Mouse (Mus musculus): ENCODE data around the gene Stx8. TPM values are rescaled to one million over a fixed set of nuclear protein-coding genes. Genes with fewer than 3 reads are reported as not detected.
A peak's percentile ranks its signal among the peaks of the same experiment; 100 is the strongest.

The Stx8 gene
- total and polyA plus RNA-seq, 2 experiments from 2014 or later = 13.2 to 63.6 TPM

DNA sequence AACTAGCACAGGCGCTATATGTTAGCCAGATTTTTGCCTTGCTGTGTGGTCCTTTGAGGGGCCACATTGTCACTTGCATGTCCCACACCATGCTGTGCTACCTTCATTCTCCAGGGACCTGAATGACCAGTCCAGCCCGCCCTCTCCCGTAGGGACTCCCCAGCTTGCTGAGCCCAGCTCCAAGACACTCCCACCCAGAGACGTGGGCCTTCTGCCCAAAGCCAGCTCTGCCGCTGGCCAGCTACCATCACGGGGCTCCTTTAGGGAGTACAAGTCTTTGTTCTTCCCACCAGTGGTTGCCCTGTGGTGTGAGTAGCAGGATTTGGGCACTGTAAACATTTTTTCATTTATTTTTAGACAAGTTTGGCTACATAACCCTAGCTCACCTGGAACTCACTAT, 230.6 kb downstream of the Stx8 start:
- H3K27me3 ChIP-seq (ENCODE audit: insufficient read depth, low read length) = no peaks in the 10 kb centered on the region
- ATAC-seq (ENCODE audit: low FRiP score) = no peak
- no peak for TF ChIP-seq CTCF (IDR thresholded peaks at IDR 0.05)
- H3K4me1 ChIP-seq (ENCODE audit: insufficient read depth, low read length) = 0 out of 2 replicates have a peak, but pooled peaks cover 4% of the 10 kb centered on the region
- DNase-seq (ENCODE audit: low spot score) = peak; percentile 58
- no peaks in the 10 kb centered on the region for H3K36me3 ChIP-seq (ENCODE audit: insufficient read depth, low read length)
- H3K27ac ChIP-seq (ENCODE audit: low read depth, low read length) = no peak overlapping the region
- 58% methylated on average over 6 of the region's 6 CpGs for WGBS
- no peaks in the 10 kb centered on the region for H3K9me3 ChIP-seq (ENCODE audit: low read length)
- H3K4me3 ChIP-seq (ENCODE audit: low read depth, low read length) = no peak overlapping the region
- H3K4me2 ChIP-seq (ENCODE audit: low read depth, low read length, poor library complexity, severe bottlenecking) = no peak overlapping the region
- H3K9ac ChIP-seq (replicated peaks; ENCODE audit: low read length, poor library complexity, severe bottlenecking) = no peak overlapping the region

DNA sequence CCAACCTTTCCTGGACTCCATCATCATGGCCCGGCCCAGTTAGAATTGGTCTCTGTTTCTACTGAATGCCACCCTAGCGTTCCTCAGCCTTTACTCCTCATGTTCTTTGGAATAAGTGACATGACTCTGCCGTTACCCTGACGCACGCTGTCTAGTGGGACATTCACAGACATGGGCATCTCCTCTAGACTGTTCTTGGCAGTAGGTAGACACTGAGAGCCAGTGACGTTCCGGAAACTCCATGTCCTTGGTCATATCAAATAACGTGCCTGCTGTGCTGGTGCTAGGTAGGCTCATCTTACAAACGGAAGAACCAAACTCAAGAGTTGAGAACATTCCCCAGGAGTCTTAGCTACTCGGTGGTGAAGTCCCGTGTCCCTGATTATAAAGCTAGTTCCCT, 231.5 kb downstream of the Stx8 start:
- TF ChIP-seq CTCF (IDR thresholded peaks at IDR 0.05) = no peak
- Histone ChIP-seq H3K4me2 (ENCODE audit: low read depth, low read length, poor library complexity, severe bottlenecking) (no peak overlapping the region), H3K9ac (replicated peaks; ENCODE audit: low read length, poor library complexity, severe bottlenecking) (no peak overlapping the region), H3K4me1 (ENCODE audit: insufficient read depth, low read length) (0 out of 2 replicates have a peak, but pooled peaks cover 4% of the 10 kb centered on the region), H3K36me3 (ENCODE audit: insufficient read depth, low read length) (no peaks in the 10 kb centered on the region), H3K27me3 (ENCODE audit: insufficient read depth, low read length) (no peaks in the 10 kb centered on the region), H3K4me3 (ENCODE audit: low read depth, low read length) (no peak overlapping the region), H3K27ac (ENCODE audit: low read depth, low read length) (no peak overlapping the region), H3K9me3 (ENCODE audit: low read length) (no peaks in the 10 kb centered on the region)
- 95% methylated on average over 11 of the region's 11 CpGs for WGBS
- no peak for ATAC-seq (ENCODE audit: low FRiP score)
- DNase-seq (ENCODE audit: low spot score) = no peak

DNA sequence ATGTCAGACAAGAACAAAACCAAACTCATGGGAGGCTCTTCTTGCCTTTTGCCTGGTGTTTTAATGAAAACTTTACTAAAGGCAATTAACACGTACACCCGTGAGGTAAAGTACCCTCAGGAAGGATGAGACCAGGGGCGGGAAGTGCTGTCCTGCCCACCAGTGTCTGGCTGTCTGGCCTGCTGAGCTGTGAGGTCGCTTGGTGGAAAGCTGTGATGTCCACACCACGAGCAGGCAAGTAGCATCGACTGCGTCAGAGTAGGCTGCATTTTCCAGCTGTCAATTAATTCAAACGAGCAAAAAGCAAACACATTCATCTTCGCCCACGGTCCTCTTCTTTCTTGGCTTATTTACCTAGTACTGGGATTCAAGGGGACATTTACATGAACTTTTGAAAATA, 232.7 kb downstream of the Stx8 start:
- Histone ChIP-seq H3K27me3 (ENCODE audit: insufficient read depth, low read length) (no peaks in the 10 kb centered on the region), H3K4me2 (ENCODE audit: low read depth, low read length, poor library complexity, severe bottlenecking) (no peak overlapping the region), H3K9ac (replicated peaks; ENCODE audit: low read length, poor library complexity, severe bottlenecking) (no peak overlapping the region), H3K9me3 (ENCODE audit: low read length) (no peaks in the 10 kb centered on the region), H3K4me1 (ENCODE audit: insufficient read depth, low read length) (0 out of 2 replicates have a peak, but pooled peaks cover 4% of the 10 kb centered on the region), H3K4me3 (ENCODE audit: low read depth, low read length) (no peak overlapping the region), H3K36me3 (ENCODE audit: insufficient read depth, low read length) (no peaks in the 10 kb centered on the region), H3K27ac (ENCODE audit: low read depth, low read length) (no peak overlapping the region)
- no peak for DNase-seq (ENCODE audit: low spot score)
- no peak for TF ChIP-seq CTCF (IDR thresholded peaks at IDR 0.05)
- no peak for ATAC-seq (ENCODE audit: low FRiP score)
- WGBS = 74% methylated on average over 10 of the region's 10 CpGs

DNA sequence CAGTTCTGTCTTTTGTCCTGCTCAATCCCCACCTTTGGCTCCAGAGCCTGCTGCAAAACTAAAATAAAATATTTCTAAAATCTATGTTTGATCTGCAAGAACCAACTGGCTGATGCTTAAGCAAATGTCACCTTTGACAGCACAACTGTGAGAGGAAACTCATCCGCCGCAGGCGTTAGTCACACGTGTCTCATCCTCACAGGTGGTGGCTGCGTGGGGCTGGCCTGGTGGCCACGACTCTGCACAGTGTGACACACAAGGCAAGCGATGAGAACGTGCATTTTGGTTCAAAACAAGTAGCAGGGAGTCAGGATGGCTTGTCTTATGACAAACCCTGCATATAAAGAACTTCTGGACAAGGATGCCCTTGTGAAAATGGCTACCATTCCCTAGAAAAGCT, 233.1 kb downstream of the Stx8 start:
- DNase-seq (ENCODE audit: low spot score) (no peak), ATAC-seq (ENCODE audit: low FRiP score) (no peak)
- H3K27me3 ChIP-seq (ENCODE audit: insufficient read depth, low read length) = no peaks in the 10 kb centered on the region
- TF ChIP-seq CTCF (IDR thresholded peaks at IDR 0.05) = no peak
- no peak overlapping the region for H3K9ac ChIP-seq (replicated peaks; ENCODE audit: low read length, poor library complexity, severe bottlenecking)
- H3K36me3 ChIP-seq (ENCODE audit: insufficient read depth, low read length) = no peaks in the 10 kb centered on the region
- WGBS = 61% methylated on average over 8 of the region's 8 CpGs
- H3K4me1 ChIP-seq (ENCODE audit: insufficient read depth, low read length) = 0 out of 2 replicates have a peak, but pooled peaks cover 4% of the 10 kb centered on the region
- H3K27ac ChIP-seq (ENCODE audit: low read depth, low read length) = no peak overlapping the region
- H3K4me2 ChIP-seq (ENCODE audit: low read depth, low read length, poor library complexity, severe bottlenecking) = no peak overlapping the region
- H3K4me3 ChIP-seq (ENCODE audit: low read depth, low read length) = no peak overlapping the region
- H3K9me3 ChIP-seq (ENCODE audit: low read length) = no peaks in the 10 kb centered on the region

DNA sequence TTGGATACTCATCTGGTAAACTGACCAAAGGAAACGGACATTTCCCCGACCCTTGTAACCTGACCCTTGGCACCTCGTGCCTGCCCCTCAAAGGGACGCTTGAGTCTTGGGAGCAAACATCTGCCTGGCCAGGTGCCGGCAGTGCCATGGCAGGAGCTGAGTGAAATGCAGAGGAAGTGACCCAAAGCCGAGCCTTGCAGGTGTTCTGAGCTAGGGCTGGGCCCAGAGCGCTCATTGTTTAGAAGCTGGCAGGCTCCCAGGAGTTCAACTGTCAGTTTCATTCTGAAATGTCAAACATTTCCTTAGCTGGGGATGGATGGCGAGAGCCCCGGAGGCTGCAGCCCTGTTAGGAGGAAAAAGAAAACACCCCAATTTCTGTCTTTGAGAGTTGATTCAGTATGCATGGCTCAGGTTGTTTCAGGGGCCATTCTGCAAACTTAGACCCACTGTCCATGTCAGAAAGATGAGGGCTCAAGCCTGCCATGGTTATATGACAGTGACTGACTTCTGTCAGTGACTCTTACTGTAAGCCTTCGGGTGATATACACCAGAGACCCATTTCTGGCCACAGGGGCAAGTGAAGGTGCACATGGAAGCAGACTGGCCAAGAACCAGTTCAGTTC, 233.9 kb downstream of the Stx8 start:
- Histone ChIP-seq H3K4me3 (ENCODE audit: low read depth, low read length) (no peak overlapping the region), H3K4me2 (ENCODE audit: low read depth, low read length, poor library complexity, severe bottlenecking) (no peak overlapping the region), H3K27ac (ENCODE audit: low read depth, low read length) (no peak overlapping the region), H3K36me3 (ENCODE audit: insufficient read depth, low read length) (no peaks in the 10 kb centered on the region), H3K4me1 (ENCODE audit: insufficient read depth, low read length) (0 out of 2 replicates have a peak, but pooled peaks cover 4% of the 10 kb centered on the region), H3K9me3 (ENCODE audit: low read length) (no peaks in the 10 kb centered on the region), H3K9ac (replicated peaks; ENCODE audit: low read length, poor library complexity, severe bottlenecking) (no peak overlapping the region), H3K27me3 (ENCODE audit: insufficient read depth, low read length) (no peaks in the 10 kb centered on the region)
- 48% methylated on average over 10 of the region's 10 CpGs for WGBS
- no peak for TF ChIP-seq CTCF (IDR thresholded peaks at IDR 0.05)
- no peak for ATAC-seq (ENCODE audit: low FRiP score)
- no peak for DNase-seq (ENCODE audit: low spot score)

DNA sequence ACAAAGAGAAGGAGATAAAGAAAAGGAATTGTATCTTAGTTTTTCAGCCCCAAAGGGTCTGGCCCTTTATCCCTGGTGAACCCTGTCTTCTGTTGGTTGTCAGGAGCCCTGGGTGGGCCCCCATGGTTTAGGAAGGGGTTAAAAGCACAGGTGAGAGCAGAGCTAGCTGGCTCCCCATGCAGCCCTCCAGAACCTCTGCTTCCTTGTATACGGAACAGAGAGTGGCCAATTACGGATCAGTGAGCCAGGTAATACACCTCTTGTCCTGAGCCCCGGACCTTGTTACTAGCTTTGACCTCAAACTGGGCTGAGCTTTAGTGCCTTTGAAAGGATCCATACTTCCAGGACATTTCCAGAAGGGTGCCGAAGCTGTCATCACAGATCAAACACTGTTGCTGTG, 234.5 kb downstream of the Stx8 start:
- no peak overlapping the region for H3K4me3 ChIP-seq (ENCODE audit: low read depth, low read length)
- no peaks in the 10 kb centered on the region for H3K36me3 ChIP-seq (ENCODE audit: insufficient read depth, low read length)
- no peaks in the 10 kb centered on the region for H3K9me3 ChIP-seq (ENCODE audit: low read length)
- ATAC-seq (ENCODE audit: low FRiP score) = no peak
- no peak for DNase-seq (ENCODE audit: low spot score)
- 0 out of 2 replicates have a peak, but pooled peaks cover 4% of the 10 kb centered on the region for H3K4me1 ChIP-seq (ENCODE audit: insufficient read depth, low read length)
- H3K27me3 ChIP-seq (ENCODE audit: insufficient read depth, low read length) = no peaks in the 10 kb centered on the region
- H3K4me2 ChIP-seq (ENCODE audit: low read depth, low read length, poor library complexity, severe bottlenecking) = no peak overlapping the region
- 96% methylated on average over 4 of the region's 4 CpGs for WGBS
- no peak overlapping the region for H3K9ac ChIP-seq (replicated peaks; ENCODE audit: low read length, poor library complexity, severe bottlenecking)
- TF ChIP-seq CTCF (IDR thresholded peaks at IDR 0.05) = no peak
- H3K27ac ChIP-seq (ENCODE audit: low read depth, low read length) = no peak overlapping the region
